Mouse (Mus musculus): ENCODE results near the gene Stat5b. TPM values are rescaled to one million over a fixed set of nuclear protein-coding genes. Genes with fewer than 3 reads are reported as not detected.

The Stat5b gene
- polyA plus RNA-seq, 1 experiment from 2014 or later, result 20.6 TPM

GRCm38 (mm10) chr11:100839523-100839922 lies 11.0 kb downstream of the Stat5b start:
- ATAC-seq (ENCODE audit: insufficient read depth), result no peak
- Histone ChIP-seq H3K9ac (no peak overlapping the region), H3K4me1 (replicated peaks) (peaks cover 32% of the 10 kb centered on the region), H3K36me3 (replicated peaks) (0 out of 2 replicates have a peak, but pooled peaks cover 4% of the 10 kb centered on the region), H3K27me3 (no peaks in the 10 kb centered on the region), H3K4me2 (no peak overlapping the region), H3K4me3 (replicated peaks) (no peak overlapping the region), H3K9me3 (replicated peaks) (0 out of 2 replicates have a peak, but pooled peaks cover 3% of the 10 kb centered on the region), H3K27ac (replicated peaks) (no peak overlapping the region)
- 76% methylated on average over 8 of the region's 8 CpGs for WGBS (ENCODE audit: insufficient replicate concordance)

- H3K9ac ChIP-seq, result no peak overlapping the region
- ATAC-seq (ENCODE audit: insufficient read depth), result no peak
- H3K36me3 ChIP-seq (replicated peaks), result 0 out of 2 replicates have a peak, but pooled peaks cover 4% of the 10 kb centered on the region
- 0 out of 2 replicates have a peak, but pooled peaks cover 3% of the 10 kb centered on the region for H3K9me3 ChIP-seq (replicated peaks)
- H3K27ac ChIP-seq (replicated peaks), result no peak overlapping the region
- H3K4me1 ChIP-seq (replicated peaks), result peaks cover 34% of the 10 kb centered on the region
- 58% methylated on average over 9 of the region's 9 CpGs for WGBS (ENCODE audit: insufficient replicate concordance)
- no peak overlapping the region for H3K4me3 ChIP-seq (replicated peaks)
- H3K4me2 ChIP-seq, result no peak overlapping the region
- no peaks in the 10 kb centered on the region for H3K27me3 ChIP-seq
Measured at GRCm38 (mm10) chr11:100838894-100839293, 11.6 kb downstream of the Stat5b start.

- H3K4me2 ChIP-seq, result no peak overlapping the region
- H3K9me3 ChIP-seq (replicated peaks), result 0 out of 2 replicates have a peak, but pooled peaks cover 3% of the 10 kb centered on the region
- H3K36me3 ChIP-seq (replicated peaks), result 0 out of 2 replicates have a peak, but pooled peaks cover 4% of the 10 kb centered on the region
- H3K27ac ChIP-seq (replicated peaks), result 0 out of 2 replicates have a peak overlapping the region, but pooled peaks have one; percentile 51
- no peak overlapping the region for H3K4me3 ChIP-seq (replicated peaks)
- no peak for ATAC-seq (ENCODE audit: insufficient read depth)
- H3K4me1 ChIP-seq (replicated peaks), result peaks cover 37% of the 10 kb centered on the region
- H3K27me3 ChIP-seq, result no peaks in the 10 kb centered on the region
- no peak overlapping the region for H3K9ac ChIP-seq
- 70% methylated on average over 9 of the region's 9 CpGs for WGBS (ENCODE audit: insufficient replicate concordance)
Measured at GRCm38 (mm10) chr11:100836923-100837702, 13.4 kb downstream of the Stat5b start.

- Histone ChIP-seq H3K36me3 (replicated peaks) (0 out of 2 replicates have a peak, but pooled peaks cover 4% of the 10 kb centered on the region), H3K9ac (no peak overlapping the region), H3K4me1 (replicated peaks) (peaks cover 52% of the 10 kb centered on the region), H3K9me3 (replicated peaks) (0 out of 2 replicates have a peak, but pooled peaks cover 3% of the 10 kb centered on the region), H3K27ac (replicated peaks) (no peak overlapping the region), H3K4me2 (no peak overlapping the region), H3K27me3 (no peaks in the 10 kb centered on the region), H3K4me3 (replicated peaks) (no peak overlapping the region)
- ATAC-seq (ENCODE audit: insufficient read depth), result peak; percentile 47; the same call in 1 of the 2 replicates
- whole genome bisulfite sequencing (ENCODE audit: insufficient replicate concordance), result 59% methylated on average over 7 of the region's 7 CpGs
Measured at GRCm38 (mm10) chr11:100833466-100833865, 17.1 kb downstream of the Stat5b start.

GRCm38 (mm10) chr11:100831396-100831795 lies 19.1 kb downstream of the Stat5b start:
- 73% methylated on average over 10 of the region's 10 CpGs for WGBS (ENCODE audit: insufficient replicate concordance)
- no peak overlapping the region for H3K9ac ChIP-seq
- H3K4me1 ChIP-seq (replicated peaks), result peaks cover 72% of the 10 kb centered on the region
- no peak overlapping the region for H3K4me2 ChIP-seq
- no peaks in the 10 kb centered on the region for H3K9me3 ChIP-seq (replicated peaks)
- no peak for ATAC-seq (ENCODE audit: insufficient read depth)
- no peak overlapping the region for H3K27ac ChIP-seq (replicated peaks)
- no peak overlapping the region for H3K4me3 ChIP-seq (replicated peaks)
- no peaks in the 10 kb centered on the region; the same call in 1 of the 2 replicates for H3K36me3 ChIP-seq (replicated peaks)
- H3K27me3 ChIP-seq, result no peaks in the 10 kb centered on the region

- peaks cover 85% of the 10 kb centered on the region for H3K4me1 ChIP-seq (replicated peaks)
- H3K4me3 ChIP-seq (replicated peaks), result no peak overlapping the region
- no peak for ATAC-seq (ENCODE audit: insufficient read depth)
- H3K36me3 ChIP-seq (replicated peaks), result no peaks in the 10 kb centered on the region; the same call in 1 of the 2 replicates
- H3K9ac ChIP-seq, result no peak overlapping the region
- H3K9me3 ChIP-seq (replicated peaks), result no peaks in the 10 kb centered on the region
- WGBS (ENCODE audit: insufficient replicate concordance), result 78% methylated on average over 12 of the region's 12 CpGs
- H3K4me2 ChIP-seq, result no peak overlapping the region
- no peak overlapping the region; the same call in 1 of the 2 replicates for H3K27ac ChIP-seq (replicated peaks)
- no peaks in the 10 kb centered on the region for H3K27me3 ChIP-seq
Measured at GRCm38 (mm10) chr11:100829691-100830090, 20.8 kb downstream of the Stat5b start.

GRCm38 (mm10) chr11:100828676-100829151 lies 21.8 kb downstream of the Stat5b start:
- Histone ChIP-seq H3K4me3 (replicated peaks) (no peak overlapping the region), H3K9me3 (replicated peaks) (no peaks in the 10 kb centered on the region), H3K27me3 (no peaks in the 10 kb centered on the region), H3K4me2 (no peak overlapping the region), H3K4me1 (replicated peaks) (peaks cover 90% of the 10 kb centered on the region), H3K36me3 (replicated peaks) (no peaks in the 10 kb centered on the region; the same call in 1 of the 2 replicates), H3K9ac (no peak overlapping the region), H3K27ac (replicated peaks) (peak overlapping the region; percentile 11; the same call in 1 of the 2 replicates)
- 38% methylated on average over 10 of the region's 10 CpGs for WGBS (ENCODE audit: insufficient replicate concordance)
- peak; percentile 50; the same call in 1 of the 2 replicates for ATAC-seq (ENCODE audit: insufficient read depth)

- WGBS (ENCODE audit: insufficient replicate concordance), result 51% methylated on average over 13 of the region's 13 CpGs
- H3K4me1 ChIP-seq (replicated peaks), result peaks cover 90% of the 10 kb centered on the region
- no peak overlapping the region for H3K4me2 ChIP-seq
- no peaks in the 10 kb centered on the region for H3K9me3 ChIP-seq (replicated peaks)
- no peaks in the 10 kb centered on the region; the same call in 1 of the 2 replicates for H3K36me3 ChIP-seq (replicated peaks)
- no peaks in the 10 kb centered on the region for H3K27me3 ChIP-seq
- H3K9ac ChIP-seq, result no peak overlapping the region
- H3K27ac ChIP-seq (replicated peaks), result no peak overlapping the region
- ATAC-seq (ENCODE audit: insufficient read depth), result no peak
- H3K4me3 ChIP-seq (replicated peaks), result no peak overlapping the region
Measured at GRCm38 (mm10) chr11:100826161-100826866, 24.2 kb downstream of the Stat5b start.

- H3K4me1 ChIP-seq (replicated peaks), result peaks cover 90% of the 10 kb centered on the region
- no peaks in the 10 kb centered on the region; the same call in 1 of the 2 replicates for H3K36me3 ChIP-seq (replicated peaks)
- H3K4me2 ChIP-seq, result no peak overlapping the region
- H3K4me3 ChIP-seq (replicated peaks), result no peak overlapping the region
- no peak overlapping the region for H3K9ac ChIP-seq
- 64% methylated on average over 9 of the region's 9 CpGs for WGBS (ENCODE audit: insufficient replicate concordance)
- no peaks in the 10 kb centered on the region for H3K9me3 ChIP-seq (replicated peaks)
- H3K27me3 ChIP-seq, result no peaks in the 10 kb centered on the region
- ATAC-seq (ENCODE audit: insufficient read depth), result no peak
- H3K27ac ChIP-seq (replicated peaks), result no peak overlapping the region
Measured at GRCm38 (mm10) chr11:100825451-100825850, 25.1 kb downstream of the Stat5b start.

- Histone ChIP-seq H3K27me3 (no peaks in the 10 kb centered on the region), H3K4me1 (replicated peaks) (peaks cover 92% of the 10 kb centered on the region), H3K4me2 (no peak overlapping the region), H3K9ac (no peak overlapping the region), H3K27ac (replicated peaks) (no peak overlapping the region; the same call in 1 of the 2 replicates), H3K36me3 (replicated peaks) (no peaks in the 10 kb centered on the region; the same call in 1 of the 2 replicates), H3K4me3 (replicated peaks) (no peak overlapping the region), H3K9me3 (replicated peaks) (no peaks in the 10 kb centered on the region)
- ATAC-seq (ENCODE audit: insufficient read depth), result no peak
- 64% methylated on average over 7 of the region's 7 CpGs for WGBS (ENCODE audit: insufficient replicate concordance)
Measured at GRCm38 (mm10) chr11:100824496-100824895, 26.0 kb downstream of the Stat5b start.
